Mouse (Mus musculus) intestine, postnatal 0 days (tissue): ENCODE results near the gene Osbpl11. TPM values are rescaled to one million over a fixed set of nuclear protein-coding genes. Genes with fewer than 3 reads are reported as not detected.
"Not testable (repeated sequence)": the region's sequence is repeated elsewhere in the genome, so short reads cannot be mapped to it uniquely, and the experiment has no call there.

Experiments used
- ATAC-seq: fragments of 200-750 bp; cut with Nextera tagmentation; 2 replicates; pipeline ENCODE4 v1.8.0; 2017; ENCODE audit warnings: mild to moderate bottlenecking, moderate TSS enrichment, moderate library complexity
- H3K27ac ChIP-seq: fragments of 300-500 bp; sonication (generic); 2 replicates; pipeline ENCODE4 v1.5.1; 2014; ENCODE audit warnings: mild to moderate bottlenecking, low read depth, low read length, moderate library complexity
- H3K27me3 ChIP-seq: fragments of 300-500 bp; sonication (generic); replicated peaks from 2 replicates; pipeline ENCODE4 v1.6.1; 2014; ENCODE audit warnings: low read length, mixed read lengths; ENCODE audit not compliant: control insufficient read depth, insufficient read depth
- H3K36me3 ChIP-seq: fragments of 300-500 bp; sonication (generic); 2 replicates; pipeline ENCODE4 v1.6.1; 2014; ENCODE audit warnings: mild to moderate bottlenecking, moderate library complexity; ENCODE audit not compliant: control insufficient read depth, insufficient read depth
- H3K4me1 ChIP-seq: fragments of 300-500 bp; sonication (generic); replicated peaks from 2 replicates; pipeline ENCODE4 v1.6.1; 2014; ENCODE audit warnings: antibody characterized with exemption, low read length, mixed read lengths; ENCODE audit not compliant: control insufficient read depth, insufficient read depth
- H3K4me2 ChIP-seq: fragments of 300-500 bp; sonication (generic); replicated peaks from 2 replicates; pipeline ENCODE4 v1.6.1; 2014; ENCODE audit warnings: low read depth, mild to moderate bottlenecking, moderate library complexity
- H3K4me3 ChIP-seq: fragments of 300-500 bp; sonication (generic); 2 replicates; pipeline ENCODE4 v1.5.1; 2014; ENCODE audit warnings: low read depth, low read length
- H3K9ac ChIP-seq: fragments of 300-500 bp; sonication (generic); 2 replicates; pipeline ENCODE4 v1.6.1; 2014; ENCODE audit warnings: mild to moderate bottlenecking, low read depth, low read length
- H3K9me3 ChIP-seq: fragments of 300-500 bp; sonication (generic); 2 replicates; pipeline ENCODE4 v1.6.1; 2016; ENCODE audit warnings: mixed run types; ENCODE audit not compliant: control insufficient read depth
- CTCF ChIP-seq: sonication (generic); IDR thresholded peaks from 2 replicates; pipeline ENCODE4 v1.5.1; 2016; ENCODE audit warnings: low read depth, mild to moderate bottlenecking, control low read depth, antibody characterized with exemption, moderate library complexity
- WGBS: fragments of 180-500 bp; shearing (Covaris S2); extraction: QIAGEN DNeasy Blood & Tissue Kit; methylation state at CpG from one replicate; pipeline ENCODE4 v1.1.7; 2014; 5-methylcytosine and 5-hydroxymethylcytosine counted together
- polyA plus RNA-seq: library from polyadenylated mRNA; unstranded; fragments of >200 nt; fragmentation: Nextera tagmentation; extraction: Ambion mirVana; gene quantifications from 2 replicates; pipeline ENCODE4 v1.2.1, GENCODE M21; 2015

Gene Osbpl11
- polyA plus RNA-seq, 1 experiment from 2014 or later = 9.2 TPM

- no peak for ATAC-seq
- no peak overlapping the region for H3K4me3 ChIP-seq
- H3K27me3 ChIP-seq = no peaks in the 10 kb centered on the region
- H3K27ac ChIP-seq = no peak overlapping the region
- no peaks in the 10 kb centered on the region for H3K4me1 ChIP-seq
- WGBS = 70% methylated on average over 4 of the region's 4 CpGs
- H3K4me2 ChIP-seq = no peak overlapping the region
- H3K9me3 ChIP-seq = no peaks in the 10 kb centered on the region
- no peaks in the 10 kb centered on the region for H3K36me3 ChIP-seq
- no peak overlapping the region for H3K9ac ChIP-seq
- no peak for TF ChIP-seq CTCF
Observed at GRCm38 (mm10) chr16:33177722-33178121, 7.1 kb upstream of the Osbpl11 start.

- 70% methylated on average over 17 of the region's 17 CpGs for WGBS
- no peaks in the 10 kb centered on the region for H3K27me3 ChIP-seq
- TF ChIP-seq CTCF = no peak
Observed at GRCm38 (mm10) chr16:33178278-33179074, 6.4 kb upstream of the Osbpl11 start.

GRCm38 (mm10) chr16:33179222-33179621 is 5.6 kb upstream of the Osbpl11 start:
- H3K4me1 ChIP-seq, H3K9ac ChIP-seq, ATAC-seq, H3K4me3 ChIP-seq, H3K9me3 ChIP-seq, H3K27me3 ChIP-seq, H3K4me2 ChIP-seq, H3K27ac ChIP-seq, H3K36me3 ChIP-seq: not testable (repeated sequence)
- WGBS = 93% methylated on average over 9 of the region's 10 CpGs

More at GRCm38 (mm10) chr16:33178278-33179074, 6.4 kb upstream of the Osbpl11 start:
- H3K4me2 ChIP-seq = no peak overlapping the region
- H3K36me3 ChIP-seq = no peaks in the 10 kb centered on the region
- H3K9ac ChIP-seq = no peak overlapping the region
- H3K4me1 ChIP-seq = no peaks in the 10 kb centered on the region
- no peak for ATAC-seq
- H3K27ac ChIP-seq = no peak overlapping the region
- H3K9me3 ChIP-seq = no peaks in the 10 kb centered on the region
- H3K4me3 ChIP-seq = no peak overlapping the region

GRCm38 (mm10) chr16:33179911-33180310 is 5.0 kb upstream of the Osbpl11 start:
- no peaks in the 10 kb centered on the region for H3K27me3 ChIP-seq
- H3K9me3 ChIP-seq = no peaks in the 10 kb centered on the region
- no peak overlapping the region for H3K9ac ChIP-seq
- TF ChIP-seq CTCF = no peak
- H3K4me1 ChIP-seq = no peaks in the 10 kb centered on the region
- ATAC-seq = no peak
- H3K27ac ChIP-seq = no peak overlapping the region
- H3K4me2 ChIP-seq = no peak overlapping the region
- no peaks in the 10 kb centered on the region for H3K36me3 ChIP-seq
- 71% methylated on average over 3 of the region's 3 CpGs for WGBS
- H3K4me3 ChIP-seq = no peak overlapping the region

GRCm38 (mm10) chr16:33180793-33181192 is 4.1 kb upstream of the Osbpl11 start:
- H3K4me3 ChIP-seq = no peak overlapping the region
- 49% methylated on average over 3 of the region's 3 CpGs for WGBS
- no peaks in the 10 kb centered on the region for H3K4me1 ChIP-seq
- no peak overlapping the region for H3K9ac ChIP-seq
- H3K4me2 ChIP-seq = no peak overlapping the region
- TF ChIP-seq CTCF = no peak
- no peaks in the 10 kb centered on the region for H3K27me3 ChIP-seq
- H3K27ac ChIP-seq = no peak overlapping the region
- no peak for ATAC-seq
- H3K9me3 ChIP-seq = no peaks in the 10 kb centered on the region
- H3K36me3 ChIP-seq = no peaks in the 10 kb centered on the region

GRCm38 (mm10) chr16:33185261-33186046 is 583 bp downstream of the Osbpl11 start:
- Histone ChIP-seq H3K9me3 (no peaks in the 10 kb centered on the region), H3K27me3 (no peaks in the 10 kb centered on the region), H3K9ac (peak overlapping the region; percentile 99), H3K27ac (peak overlapping the region; percentile 95), H3K4me2 (peak overlapping the region; percentile 80), H3K36me3 (no peaks in the 10 kb centered on the region), H3K4me3 (peak overlapping the region; percentile 93), H3K4me1 (peaks cover 9% of the 10 kb centered on the region)
- under 1% methylated on average over 56 of the region's 59 CpGs for WGBS
- peak; percentile 43 for TF ChIP-seq CTCF
- ATAC-seq = peak; percentile 61
